Mouse (Mus musculus): Measurements from ENCODE around the gene Mmel1.

Mmel1 gene

DNA sequence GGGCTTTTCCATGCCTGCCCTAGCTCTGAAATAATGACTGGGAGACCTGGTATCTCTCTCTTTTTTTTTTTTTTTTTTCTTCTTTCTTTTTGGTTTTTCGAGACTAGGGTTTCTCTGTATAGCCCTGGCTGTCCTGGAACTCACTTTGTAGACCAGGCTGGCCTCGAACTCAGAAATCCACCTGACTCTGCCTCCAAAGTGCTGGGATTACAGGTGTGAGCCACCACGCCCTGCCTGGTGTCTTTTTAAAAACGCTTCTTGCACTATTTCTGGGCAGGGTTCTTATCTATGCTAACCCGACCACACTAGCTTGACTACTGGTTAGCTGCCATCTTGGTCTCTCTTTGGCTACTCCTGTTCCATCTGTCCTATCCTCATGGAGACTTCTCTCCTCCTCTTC lies 39.1 kb downstream of the Mmel1 start:
- DNase-seq, result no peak

DNA sequence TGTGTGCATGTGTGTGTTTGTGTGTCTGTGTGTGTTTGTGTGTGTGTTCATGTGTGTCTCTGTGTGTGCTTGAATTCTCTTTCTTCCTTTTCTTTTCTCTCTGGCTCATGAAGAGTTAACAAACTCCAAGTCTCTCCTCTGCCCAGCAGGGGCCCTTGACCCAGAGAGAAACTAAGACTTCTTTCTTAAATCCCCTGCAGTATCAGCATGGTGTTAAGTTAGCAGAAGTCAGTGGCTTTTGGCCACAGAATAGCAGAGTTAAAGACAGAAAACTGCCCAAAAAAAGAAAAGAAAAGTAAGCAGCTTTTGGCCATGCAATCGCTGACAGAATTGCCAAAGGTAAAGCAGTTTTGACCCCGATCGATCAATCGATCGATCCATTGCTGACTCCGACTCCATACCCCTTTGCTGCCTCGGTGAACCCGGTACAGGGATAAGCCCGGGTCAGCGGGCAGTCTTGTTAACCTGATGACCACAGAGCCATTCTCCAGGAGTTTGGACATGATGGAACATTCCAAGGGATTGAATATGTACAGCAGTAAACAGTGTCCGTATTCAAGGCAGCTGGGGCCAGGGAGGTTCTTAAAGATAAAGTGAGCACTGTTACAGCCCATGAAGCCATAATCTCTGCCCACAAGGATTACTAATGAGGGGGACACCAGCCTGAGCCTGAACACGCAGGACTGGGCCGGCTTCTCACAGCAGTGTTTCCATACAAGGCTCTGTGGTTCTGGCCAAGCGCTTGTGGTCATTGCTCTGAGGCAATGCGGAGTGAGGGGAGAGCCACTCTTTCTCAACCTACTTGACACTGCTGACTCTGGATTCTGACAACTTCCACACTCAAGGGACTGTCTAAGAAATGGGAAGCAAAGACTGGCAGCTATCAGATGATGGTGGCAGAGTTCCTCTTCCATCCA lies 41.5 kb downstream of the Mmel1 start:
- DNase-seq, result no peak

DNA sequence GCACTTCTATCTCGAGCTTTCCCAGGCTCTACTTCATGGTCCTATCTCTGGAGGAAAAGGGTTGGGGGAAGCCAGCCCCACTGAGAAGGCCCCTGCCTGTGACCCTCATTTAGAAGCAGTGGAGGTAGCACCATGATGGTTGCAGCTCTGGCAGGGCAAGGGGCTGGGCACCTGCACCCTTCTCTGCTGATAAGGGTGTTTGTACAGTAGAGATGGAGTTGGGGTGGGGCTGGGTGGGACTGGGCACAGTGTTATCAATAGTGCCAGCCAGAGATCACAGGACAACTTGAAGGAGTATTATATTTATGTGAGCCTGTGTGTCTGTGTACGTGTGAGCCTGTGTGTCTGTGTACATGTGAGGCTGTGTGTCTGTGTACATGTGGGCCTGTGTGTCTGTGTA lies 42.3 kb downstream of the Mmel1 start:
- no peak for DNase-seq

DNA sequence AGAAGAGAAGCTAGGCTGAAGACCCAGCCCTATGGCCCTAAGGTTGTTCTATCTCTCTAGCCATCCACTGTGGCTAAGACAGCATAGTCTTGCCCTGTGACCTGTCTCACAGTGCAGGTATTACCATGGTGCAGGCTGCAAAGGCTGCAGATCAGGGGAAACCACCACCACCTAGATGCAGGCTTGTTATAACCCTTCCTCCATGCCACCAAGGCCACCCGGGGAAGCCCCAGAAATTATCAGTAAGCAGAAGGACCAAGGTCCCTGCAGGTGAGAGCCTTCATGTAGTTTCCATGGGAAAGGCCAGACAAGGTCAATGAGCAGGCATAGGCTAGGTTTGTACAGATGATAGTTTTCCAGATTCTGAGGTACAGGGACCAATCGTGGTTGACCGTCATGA lies 44.5 kb downstream of the Mmel1 start:
- DNase-seq, result no peak

DNA sequence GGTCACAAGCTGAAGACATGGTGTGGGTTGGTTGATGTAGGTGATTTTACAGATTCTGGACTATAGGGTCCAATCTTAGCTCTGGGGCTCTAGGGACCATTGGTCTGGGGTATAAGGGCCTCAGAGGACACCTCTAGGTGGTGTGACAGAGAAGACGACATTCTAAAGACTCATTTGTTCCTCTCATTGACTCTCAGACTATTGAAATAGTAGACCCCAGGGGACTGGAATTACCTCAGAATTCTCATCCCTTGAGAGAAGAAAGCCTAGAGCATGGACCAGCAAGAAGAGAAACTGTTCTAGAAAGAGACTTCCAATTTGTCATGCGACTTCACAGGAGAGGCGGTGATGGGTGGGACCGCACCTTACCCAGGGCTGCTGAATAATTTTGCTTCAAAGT lies 44.9 kb downstream of the Mmel1 start:
- no peak for DNase-seq

DNA sequence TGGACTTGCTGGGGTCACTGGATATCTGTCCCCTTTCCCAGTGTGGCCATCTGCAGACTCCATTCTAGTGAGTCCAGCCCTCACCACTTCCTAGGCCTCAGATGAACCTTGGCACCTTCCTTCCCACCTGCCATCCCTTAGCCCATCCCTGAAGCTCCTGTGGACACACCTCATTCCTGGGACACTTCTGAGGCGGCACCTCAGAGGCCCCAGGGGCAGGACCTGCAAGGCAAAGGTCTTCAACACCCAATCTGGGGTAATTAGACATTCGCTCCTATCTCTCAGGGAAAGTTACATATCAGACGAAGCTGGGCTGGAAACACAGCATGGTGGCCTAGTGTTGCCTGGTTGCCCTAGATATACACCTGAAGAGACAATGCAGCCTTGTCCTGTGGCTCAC lies 45.3 kb downstream of the Mmel1 start:
- no peak for DNase-seq

DNA sequence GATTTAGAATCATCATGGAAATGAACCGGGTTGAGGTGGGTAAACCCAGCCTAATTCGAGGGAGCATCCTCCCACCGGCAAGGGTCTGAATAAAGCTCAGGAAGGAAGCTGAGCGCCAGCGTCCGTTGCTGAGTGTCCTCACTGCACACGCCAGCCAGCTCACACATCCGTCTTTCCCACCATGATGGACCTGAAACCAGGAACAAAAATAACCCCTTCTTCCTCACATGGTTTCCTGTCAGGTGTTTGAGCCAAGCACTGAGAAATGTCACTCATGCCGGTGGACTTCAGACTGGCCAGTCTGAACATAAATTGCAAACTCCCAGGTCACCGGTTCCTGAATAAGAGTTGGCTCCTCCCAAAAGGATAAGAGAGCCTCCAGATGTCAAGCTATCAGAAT lies 45.9 kb downstream of the Mmel1 start:
- no peak for DNase-seq

DNA sequence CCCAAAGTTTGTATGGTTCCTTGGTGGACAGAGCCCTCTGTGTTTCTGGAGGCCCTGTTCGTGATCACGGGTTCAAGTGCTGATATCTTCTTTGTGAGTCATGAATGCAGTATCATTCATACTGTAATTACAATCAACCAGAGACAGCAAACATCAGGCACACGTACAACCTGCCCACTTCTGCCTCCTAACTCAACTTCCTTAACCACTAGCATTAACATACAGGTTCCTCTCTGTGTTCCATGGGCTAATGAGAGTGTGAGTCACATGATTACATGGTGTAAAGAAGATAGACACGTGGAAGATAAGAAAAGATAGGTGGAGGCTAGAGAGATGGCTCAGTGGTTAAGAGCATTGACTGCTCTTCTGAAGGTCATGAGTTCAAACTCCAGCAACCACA lies 47.3 kb downstream of the Mmel1 start:
- DNase-seq, result no peak

DNA sequence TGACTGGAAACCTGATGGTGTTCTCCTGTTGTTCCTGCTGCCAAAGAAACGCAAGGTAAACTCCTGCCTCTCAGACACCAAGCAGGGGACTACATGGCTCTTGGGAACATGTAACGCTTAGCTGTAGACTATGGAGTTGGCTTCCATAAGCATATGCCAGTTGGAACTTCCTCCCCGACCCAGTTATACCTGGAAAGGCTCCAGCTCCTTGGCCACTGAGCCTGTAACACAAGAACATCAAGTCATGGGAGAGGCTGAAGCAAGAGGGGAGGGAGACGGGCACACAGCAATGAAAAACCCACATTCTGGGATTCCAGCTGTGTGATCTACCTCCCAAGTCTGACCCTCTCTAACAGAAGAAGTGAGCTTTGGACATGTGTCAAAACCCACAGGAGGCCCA lies 52.9 kb downstream of the Mmel1 start:
- no peak for DNase-seq

DNA sequence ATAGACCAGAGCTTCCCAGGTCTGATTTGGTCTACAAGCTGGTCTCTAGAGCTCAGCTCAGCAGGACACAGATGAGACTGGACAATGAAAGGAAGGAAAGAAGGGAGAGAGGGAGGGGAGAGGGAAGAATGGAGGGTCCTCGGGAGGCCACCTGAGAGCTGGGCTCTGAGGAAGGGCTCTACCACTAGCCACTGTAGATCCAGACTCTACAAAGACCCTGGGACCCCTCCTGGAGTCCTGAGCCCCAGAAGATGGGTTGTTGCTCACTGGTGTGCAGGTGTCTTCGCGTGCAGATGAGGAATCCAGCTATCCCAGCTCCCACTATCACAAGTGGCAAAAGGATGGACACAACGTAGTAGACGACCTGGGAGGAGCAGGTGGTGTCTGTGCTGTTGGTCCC lies 53.5 kb downstream of the Mmel1 start:
- no peak for DNase-seq

DNA sequence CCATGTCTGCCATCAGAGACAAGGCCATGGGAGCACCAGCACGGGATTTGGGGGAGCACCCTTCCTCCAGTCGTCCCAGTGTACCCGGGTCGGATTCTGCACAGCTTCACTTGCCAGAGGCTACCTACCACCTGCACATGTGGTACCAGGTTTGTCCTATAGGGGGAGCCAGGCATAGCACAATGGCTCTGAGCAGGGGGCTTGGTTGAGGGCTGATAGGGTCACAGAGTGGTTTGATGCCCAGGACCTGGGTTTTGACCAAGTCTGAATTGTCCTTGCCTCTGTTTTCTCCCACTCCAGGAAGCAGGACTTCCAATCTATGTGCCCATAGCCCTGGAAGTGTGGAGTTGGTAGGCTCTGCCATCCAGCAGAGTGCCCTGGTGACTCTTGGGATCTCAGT lies 56.0 kb downstream of the Mmel1 start:
- DNase-seq, result no peak

DNA sequence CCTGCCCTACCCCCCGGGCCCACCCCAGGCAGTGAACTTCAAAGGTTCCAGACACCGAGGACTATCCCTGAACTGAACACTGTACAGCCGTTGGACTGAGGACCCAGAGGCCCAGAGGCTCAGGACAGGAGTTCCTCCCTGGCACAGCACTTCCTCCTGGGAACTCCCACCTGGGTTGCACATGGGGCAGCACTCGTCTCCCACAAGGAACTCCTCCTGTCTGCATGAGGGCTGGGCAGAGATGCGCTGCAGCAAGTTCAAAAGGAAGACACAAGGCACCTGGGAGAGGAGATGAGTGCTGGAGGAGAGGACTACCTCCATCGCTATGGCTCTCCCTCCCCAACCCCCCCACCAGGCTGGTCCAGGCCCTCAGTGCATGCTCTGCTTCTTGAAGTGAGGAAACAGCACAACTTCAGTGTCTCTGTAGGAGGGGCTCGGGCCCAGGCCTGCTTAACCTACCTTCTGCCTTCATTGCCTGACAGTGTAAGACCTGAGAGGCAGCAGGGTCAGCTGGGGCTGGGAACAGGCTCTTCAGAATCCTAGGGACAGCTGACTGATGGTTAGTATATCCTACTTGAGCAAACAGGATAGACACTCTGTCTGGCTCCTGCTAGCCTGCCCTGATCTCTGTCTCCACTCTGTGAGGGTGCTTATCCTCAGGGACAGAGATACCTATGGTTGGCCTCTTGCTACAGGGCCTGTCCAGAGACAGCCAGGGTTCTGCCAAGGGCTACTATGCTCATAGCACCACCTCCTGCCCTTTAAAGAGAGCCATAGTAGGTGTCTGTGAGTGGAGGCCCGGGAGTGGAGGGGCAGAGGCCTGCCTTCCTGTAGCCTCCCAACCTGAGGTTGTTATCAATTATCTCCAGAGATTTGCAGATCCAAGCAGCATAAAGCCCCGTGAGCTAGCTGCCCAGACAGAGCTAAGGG lies 57.8 kb downstream of the Mmel1 start:
- no peak for DNase-seq

DNA sequence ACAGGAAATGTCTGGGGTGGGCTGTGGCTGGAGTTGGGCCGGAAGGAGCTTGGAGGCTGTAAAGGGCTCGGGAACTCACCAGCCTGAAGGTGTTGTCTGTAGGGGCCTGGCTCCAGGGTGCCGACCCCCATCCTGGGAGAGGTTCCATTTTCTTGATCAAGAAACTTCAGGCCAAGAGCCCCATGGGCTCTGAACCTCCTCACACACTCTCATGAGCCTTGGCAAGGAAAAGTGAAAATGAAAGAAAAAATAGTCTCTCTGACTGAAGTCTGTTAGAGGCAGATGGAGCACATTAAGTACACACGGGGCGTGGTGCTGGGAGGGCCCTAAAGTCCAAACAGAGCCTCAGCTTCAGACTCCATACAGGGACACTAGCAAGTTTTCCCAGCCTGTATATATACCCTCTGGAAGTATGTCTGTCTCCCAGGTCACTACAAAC lies 58.5 kb downstream of the Mmel1 start:
- DNase-seq, result no peak

DNA sequence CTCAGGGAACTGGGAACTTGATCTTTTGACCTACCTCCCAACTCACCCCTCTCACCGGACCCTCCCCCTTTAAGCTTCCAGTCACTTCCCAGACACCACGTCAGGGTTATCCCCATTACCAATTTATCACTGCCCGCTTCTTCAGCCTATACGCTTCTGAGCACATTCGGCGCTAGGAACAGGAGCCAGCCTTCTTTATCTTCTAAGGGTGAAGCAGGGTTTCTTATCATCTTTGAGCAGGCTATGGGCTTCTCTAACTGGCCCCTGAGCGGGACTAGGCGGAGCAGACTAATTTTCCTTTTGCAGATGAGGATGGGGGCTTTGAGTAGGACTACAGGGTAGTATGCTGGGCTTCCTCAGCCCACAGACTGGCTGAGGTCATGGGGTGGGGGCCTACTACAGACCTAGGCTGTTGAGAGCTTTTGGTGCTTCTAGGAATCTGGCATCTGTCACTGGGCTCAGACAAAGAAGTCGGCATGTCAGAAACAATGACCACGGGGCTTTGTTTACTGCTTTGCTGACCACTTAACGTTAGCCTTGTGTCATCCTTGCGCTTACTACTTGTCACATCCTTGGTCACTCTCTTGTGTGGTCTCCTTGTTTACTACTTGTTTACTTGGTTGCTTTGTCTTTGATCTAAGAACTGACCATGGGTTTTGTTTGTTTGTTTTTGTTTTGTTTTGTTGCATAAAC lies 59.2 kb downstream of the Mmel1 start, which contains the start of gene Tnfrsf14:
Gene Tnfrsf14, minus strand, starts transcription at position 169 of the 693 bp plus-strand sequence.
- no peak for DNase-seq

DNA sequence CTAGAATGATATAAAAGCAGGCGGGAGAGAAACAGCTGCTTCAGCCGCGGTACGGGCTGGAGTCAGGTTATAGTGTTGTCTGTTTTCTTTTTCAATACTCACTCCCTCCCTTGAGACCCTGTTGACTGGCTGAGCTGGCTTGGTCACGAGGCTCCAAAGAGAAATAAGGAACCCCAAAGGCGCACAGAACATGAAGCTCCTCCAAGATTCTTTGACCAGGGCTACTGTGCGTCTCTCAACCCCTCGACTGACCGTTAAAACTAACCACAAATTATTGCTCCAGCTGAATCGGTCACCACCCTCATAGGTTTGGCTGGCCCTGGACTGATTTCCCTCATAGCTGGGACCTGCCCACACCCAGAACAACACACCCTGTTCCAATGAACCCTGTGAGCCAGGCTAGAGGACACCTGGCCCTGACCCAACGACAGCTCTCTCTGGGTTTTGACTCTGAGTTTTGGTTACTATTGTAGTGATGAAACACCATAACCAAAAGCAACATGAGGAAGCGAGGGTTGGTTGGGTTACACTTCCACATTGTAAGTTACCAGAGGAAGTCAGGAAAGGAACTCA lies 59.8 kb downstream of the Mmel1 start:
- DNase-seq, result no peak

DNA sequence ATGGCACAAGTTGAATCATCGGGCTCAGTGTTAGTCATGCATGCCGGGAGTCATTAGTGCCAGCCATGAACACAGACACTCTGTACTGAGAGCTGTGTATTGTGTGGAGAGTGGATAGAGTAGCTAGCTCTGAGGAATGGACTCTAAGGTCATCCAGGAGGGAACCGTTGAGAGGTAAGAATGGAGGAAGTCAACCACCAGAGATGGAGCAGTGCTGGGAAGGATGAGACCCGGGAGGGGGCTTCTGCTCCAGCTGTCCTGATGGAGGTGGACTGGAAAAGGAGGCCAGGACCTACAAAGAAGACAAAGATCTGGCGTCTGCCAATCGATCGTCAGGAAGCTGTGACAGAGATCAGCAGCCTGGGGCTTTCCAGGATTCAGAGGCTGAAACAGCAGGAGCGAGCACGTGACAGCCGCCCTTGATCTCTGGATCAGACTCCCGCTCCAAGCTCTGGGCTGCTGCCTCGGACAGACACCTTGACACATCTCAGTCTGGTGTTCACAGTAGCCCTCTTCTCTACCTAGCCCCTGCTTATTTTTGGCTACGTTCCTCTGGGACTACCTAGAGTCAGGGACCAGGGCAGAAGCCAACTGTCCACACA lies 64.0 kb downstream of the Mmel1 start:
- no peak for DNase-seq

DNA sequence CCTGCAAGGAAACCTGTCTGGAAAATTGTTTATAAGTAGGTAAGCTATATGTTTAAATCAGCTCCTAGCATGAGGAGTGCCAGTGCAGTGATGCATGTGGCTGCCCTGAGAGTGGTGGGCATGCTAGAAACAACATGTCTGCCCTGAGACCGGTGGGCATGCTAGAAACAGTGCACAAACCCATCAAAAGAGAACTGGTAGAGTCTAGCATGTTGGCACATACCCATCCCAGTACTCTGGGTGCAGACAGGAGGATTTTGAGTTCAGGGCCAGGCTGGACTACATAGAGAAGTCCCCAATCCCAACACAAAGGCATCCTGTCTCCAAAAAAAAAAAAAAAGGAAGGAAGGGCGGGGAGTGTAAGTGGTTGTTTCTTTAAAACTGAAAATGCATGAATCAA lies 65.4 kb downstream of the Mmel1 start:
- no peak for DNase-seq

DNA sequence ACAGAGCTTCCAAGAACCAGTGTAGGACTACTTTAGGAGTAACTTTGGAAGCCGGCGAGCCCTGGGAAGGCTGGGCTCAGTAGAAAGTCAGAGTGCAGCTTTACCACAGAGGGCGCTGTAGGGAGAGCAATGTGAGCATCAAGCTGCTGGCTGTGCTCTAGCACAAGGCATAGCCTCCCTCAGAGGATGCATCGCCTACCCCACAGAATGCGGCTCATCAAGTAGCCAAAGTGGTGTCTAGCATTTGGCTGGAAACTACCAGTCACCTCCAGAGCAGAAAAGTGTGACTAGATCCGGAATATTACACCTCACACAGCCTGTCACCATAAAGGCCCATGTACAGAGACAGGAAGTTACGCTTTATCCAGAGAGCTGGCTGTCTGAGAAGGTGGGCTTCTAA lies 66.4 kb downstream of the Mmel1 start:
- DNase-seq, result no peak

DNA sequence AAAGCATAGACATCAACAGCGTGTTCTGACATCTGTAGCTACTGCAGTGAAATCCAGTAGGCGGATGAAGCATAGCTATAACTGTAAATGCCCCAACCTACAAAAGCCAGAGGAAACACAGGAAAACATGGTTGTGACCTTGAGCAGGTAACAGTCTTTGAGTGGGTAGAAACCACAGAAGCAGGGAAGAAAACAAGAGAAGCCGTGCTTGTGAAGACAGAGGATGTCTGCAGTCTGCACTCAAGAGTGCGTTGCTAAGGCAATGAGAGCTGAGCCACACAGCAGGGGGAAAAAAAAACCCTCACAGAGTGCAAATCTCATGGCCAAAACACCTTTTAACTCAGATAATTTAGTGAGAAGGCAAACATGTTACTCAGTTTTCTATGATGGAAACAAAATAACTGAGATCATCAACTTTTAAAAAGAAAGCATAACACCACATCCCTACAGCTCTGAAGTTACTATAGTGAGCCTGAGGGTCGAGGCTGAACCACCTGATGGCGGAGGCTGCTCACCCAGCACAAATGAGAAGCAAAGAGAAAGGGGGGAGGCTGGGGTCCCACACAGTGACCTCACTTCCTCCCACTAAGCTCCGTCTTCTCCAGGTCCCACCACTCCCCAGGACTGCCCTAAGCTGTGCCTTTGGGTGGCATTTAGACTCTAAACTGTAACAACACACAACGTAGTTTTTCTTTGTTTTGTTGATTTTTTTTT lies 67.3 kb downstream of the Mmel1 start:
- no peak for DNase-seq

DNA sequence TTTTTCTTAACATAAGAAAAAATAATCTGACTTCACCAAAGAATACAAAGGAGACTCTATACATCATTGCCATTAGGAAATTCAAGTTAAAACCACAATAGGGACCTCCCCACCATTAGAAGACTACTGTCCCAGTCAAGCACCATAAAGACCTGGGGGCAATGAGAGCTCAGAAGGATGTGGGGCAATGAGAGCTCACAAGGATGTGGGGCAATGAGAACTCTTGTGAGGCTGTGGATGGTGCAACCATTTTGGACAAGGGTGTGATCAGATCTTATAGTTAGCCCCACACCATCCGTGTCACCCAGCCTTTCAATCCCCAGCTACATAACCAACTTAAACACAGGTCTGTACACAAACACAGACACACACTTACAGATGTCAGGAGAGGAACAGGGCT lies 68.4 kb downstream of the Mmel1 start:
- no peak for DNase-seq

DNA sequence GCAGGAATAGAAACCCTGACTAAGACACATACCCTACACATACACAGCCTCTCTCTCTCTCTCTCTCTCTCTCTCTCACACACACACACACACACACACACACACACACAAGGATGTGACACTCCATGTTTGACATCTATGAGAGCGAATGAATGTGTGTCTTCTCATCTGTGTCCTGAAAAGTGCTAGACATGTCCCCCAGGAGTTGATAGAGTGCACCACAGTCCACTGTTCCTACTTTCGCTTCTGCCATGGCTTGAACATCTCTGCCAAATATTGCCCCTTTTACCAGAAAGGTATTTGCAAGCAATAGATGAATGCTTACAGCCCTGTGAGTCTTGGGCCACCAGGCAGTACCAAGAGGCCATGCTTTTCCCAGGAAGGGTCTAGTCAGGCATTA lies 70.8 kb downstream of the Mmel1 start:
- DNase-seq, result no peak

DNA sequence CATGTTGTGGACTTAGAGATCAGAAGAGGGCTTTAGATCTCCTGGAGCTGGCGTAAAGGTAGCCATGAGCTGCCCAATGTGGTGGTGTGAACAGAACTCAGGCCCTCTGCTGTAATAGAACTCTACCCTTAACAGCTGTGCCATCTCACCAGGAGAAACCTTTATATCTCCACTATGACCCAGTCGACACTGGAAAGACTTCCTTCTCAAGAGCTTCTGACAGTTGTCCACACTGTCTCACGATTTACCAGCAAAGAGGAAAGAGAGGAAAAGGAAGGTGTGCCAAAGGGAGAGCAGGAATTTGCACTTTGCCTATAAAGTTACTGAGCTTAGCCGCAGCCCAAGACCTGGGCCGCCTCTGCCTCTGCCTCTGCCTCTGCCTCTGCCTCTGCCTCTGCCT lies 72.4 kb downstream of the Mmel1 start:
- no peak for DNase-seq
